Mouse (Mus musculus): ENCODE results near the gene Bckdhb. TPM values are rescaled to one million over a fixed set of nuclear protein-coding genes. Genes with fewer than 3 reads are reported as not detected.

Gene Bckdhb
- polyA plus RNA-seq, 1 experiment from 2014 or later: 49.9 TPM

- H3K27me3 ChIP-seq (ENCODE audit: control insufficient read depth, insufficient read depth, low read length): no peaks in the 10 kb centered on the region
- H3K9me3 ChIP-seq (replicated peaks; ENCODE audit: control insufficient read depth, low read length): no peaks in the 10 kb centered on the region
- H3K4me1 ChIP-seq (ENCODE audit: control insufficient read depth, insufficient read depth, low read length): 0 out of 2 replicates have a peak, but pooled peaks cover 7% of the 10 kb centered on the region
- H3K27ac ChIP-seq (ENCODE audit: low read depth, low read length): no peak overlapping the region
- no peaks in the 10 kb centered on the region for H3K36me3 ChIP-seq (ENCODE audit: control insufficient read depth, insufficient read depth, low read length)
- no peak for ATAC-seq (replicated peaks; ENCODE audit: insufficient number of reproducible peaks, low FRiP score, low TSS enrichment)
- H3K4me2 ChIP-seq: no peak overlapping the region
- 95% methylated on average over 6 of the region's 6 CpGs for WGBS (ENCODE audit: insufficient replicate concordance)
- no peak overlapping the region for H3K4me3 ChIP-seq (ENCODE audit: low read depth, low read length)
- no peak overlapping the region for H3K9ac ChIP-seq (ENCODE audit: low read depth, low read length)
Measured at GRCm38 (mm10) chr9:84044136-84044535, 119.2 kb downstream of the Bckdhb start.

- no peaks in the 10 kb centered on the region for H3K27me3 ChIP-seq (ENCODE audit: control insufficient read depth, insufficient read depth, low read length)
- H3K4me1 ChIP-seq (ENCODE audit: control insufficient read depth, insufficient read depth, low read length): 0 out of 2 replicates have a peak, but pooled peaks cover 9% of the 10 kb centered on the region
- no peaks in the 10 kb centered on the region for H3K36me3 ChIP-seq (ENCODE audit: control insufficient read depth, insufficient read depth, low read length)
- WGBS (ENCODE audit: insufficient replicate concordance): 94% methylated on average over 2 of the region's 2 CpGs
- no peak overlapping the region for H3K4me2 ChIP-seq
- no peaks in the 10 kb centered on the region for H3K9me3 ChIP-seq (replicated peaks; ENCODE audit: control insufficient read depth, low read length)
- H3K4me3 ChIP-seq (ENCODE audit: low read depth, low read length): no peak overlapping the region
- H3K27ac ChIP-seq (ENCODE audit: low read depth, low read length): no peak overlapping the region
- no peak for ATAC-seq (replicated peaks; ENCODE audit: insufficient number of reproducible peaks, low FRiP score, low TSS enrichment)
- no peak overlapping the region for H3K9ac ChIP-seq (ENCODE audit: low read depth, low read length)
Measured at GRCm38 (mm10) chr9:84045632-84046031, 120.7 kb downstream of the Bckdhb start.

- Histone ChIP-seq H3K4me1 (ENCODE audit: control insufficient read depth, insufficient read depth, low read length) (0 out of 2 replicates have a peak, but pooled peaks cover 9% of the 10 kb centered on the region), H3K4me3 (ENCODE audit: low read depth, low read length) (no peak overlapping the region), H3K4me2 (no peak overlapping the region), H3K36me3 (ENCODE audit: control insufficient read depth, insufficient read depth, low read length) (no peaks in the 10 kb centered on the region), H3K27ac (ENCODE audit: low read depth, low read length) (no peak overlapping the region), H3K9ac (ENCODE audit: low read depth, low read length) (no peak overlapping the region), H3K27me3 (ENCODE audit: control insufficient read depth, insufficient read depth, low read length) (no peaks in the 10 kb centered on the region), H3K9me3 (replicated peaks; ENCODE audit: control insufficient read depth, low read length) (no peaks in the 10 kb centered on the region)
- 74% methylated on average over 12 of the region's 12 CpGs for WGBS (ENCODE audit: insufficient replicate concordance)
- 0 out of 2 replicates have a peak, but pooled peaks have one; percentile 58 for ATAC-seq (replicated peaks; ENCODE audit: insufficient number of reproducible peaks, low FRiP score, low TSS enrichment)
Measured at GRCm38 (mm10) chr9:84046334-84046733, 121.4 kb downstream of the Bckdhb start.

GRCm38 (mm10) chr9:84046961-84047360 is 122.0 kb downstream of the Bckdhb start:
- H3K4me1 ChIP-seq (ENCODE audit: control insufficient read depth, insufficient read depth, low read length): 0 out of 2 replicates have a peak, but pooled peaks cover 9% of the 10 kb centered on the region
- H3K36me3 ChIP-seq (ENCODE audit: control insufficient read depth, insufficient read depth, low read length): no peaks in the 10 kb centered on the region
- H3K4me3 ChIP-seq (ENCODE audit: low read depth, low read length): no peak overlapping the region
- 61% methylated on average over 4 of the region's 4 CpGs for WGBS (ENCODE audit: insufficient replicate concordance)
- no peak overlapping the region for H3K9ac ChIP-seq (ENCODE audit: low read depth, low read length)
- no peaks in the 10 kb centered on the region for H3K27me3 ChIP-seq (ENCODE audit: control insufficient read depth, insufficient read depth, low read length)
- no peak overlapping the region; the same call in 1 of the 2 replicates for H3K27ac ChIP-seq (ENCODE audit: low read depth, low read length)
- H3K9me3 ChIP-seq (replicated peaks; ENCODE audit: control insufficient read depth, low read length): no peaks in the 10 kb centered on the region
- no peak overlapping the region for H3K4me2 ChIP-seq
- no peak for ATAC-seq (replicated peaks; ENCODE audit: insufficient number of reproducible peaks, low FRiP score, low TSS enrichment)

GRCm38 (mm10) chr9:84047436-84047835 is 122.5 kb downstream of the Bckdhb start:
- H3K9me3 ChIP-seq (replicated peaks; ENCODE audit: control insufficient read depth, low read length): no peaks in the 10 kb centered on the region
- H3K9ac ChIP-seq (ENCODE audit: low read depth, low read length): no peak overlapping the region
- no peak overlapping the region for H3K4me3 ChIP-seq (ENCODE audit: low read depth, low read length)
- no peak overlapping the region for H3K4me2 ChIP-seq
- 0 out of 2 replicates have a peak, but pooled peaks cover 9% of the 10 kb centered on the region for H3K4me1 ChIP-seq (ENCODE audit: control insufficient read depth, insufficient read depth, low read length)
- no peak for ATAC-seq (replicated peaks; ENCODE audit: insufficient number of reproducible peaks, low FRiP score, low TSS enrichment)
- H3K27me3 ChIP-seq (ENCODE audit: control insufficient read depth, insufficient read depth, low read length): no peaks in the 10 kb centered on the region
- no peaks in the 10 kb centered on the region for H3K36me3 ChIP-seq (ENCODE audit: control insufficient read depth, insufficient read depth, low read length)
- H3K27ac ChIP-seq (ENCODE audit: low read depth, low read length): no peak overlapping the region
- 73% methylated on average over 3 of the region's 3 CpGs for WGBS (ENCODE audit: insufficient replicate concordance)

- H3K4me2 ChIP-seq: no peak overlapping the region
- no peaks in the 10 kb centered on the region for H3K27me3 ChIP-seq (ENCODE audit: control insufficient read depth, insufficient read depth, low read length)
- no peaks in the 10 kb centered on the region for H3K9me3 ChIP-seq (replicated peaks; ENCODE audit: control insufficient read depth, low read length)
- 40% methylated on average over 1 of the region's 1 CpGs for WGBS (ENCODE audit: insufficient replicate concordance)
- H3K36me3 ChIP-seq (ENCODE audit: control insufficient read depth, insufficient read depth, low read length): no peaks in the 10 kb centered on the region
- H3K27ac ChIP-seq (ENCODE audit: low read depth, low read length): no peak overlapping the region
- no peak overlapping the region for H3K9ac ChIP-seq (ENCODE audit: low read depth, low read length)
- no peak overlapping the region for H3K4me3 ChIP-seq (ENCODE audit: low read depth, low read length)
- H3K4me1 ChIP-seq (ENCODE audit: control insufficient read depth, insufficient read depth, low read length): 0 out of 2 replicates have a peak, but pooled peaks cover 9% of the 10 kb centered on the region
- no peak for ATAC-seq (replicated peaks; ENCODE audit: insufficient number of reproducible peaks, low FRiP score, low TSS enrichment)
Measured at GRCm38 (mm10) chr9:84049142-84049541, 124.2 kb downstream of the Bckdhb start.

GRCm38 (mm10) chr9:84050867-84051635 is 126.1 kb downstream of the Bckdhb start:
- Histone ChIP-seq H3K4me1 (ENCODE audit: control insufficient read depth, insufficient read depth, low read length) (0 out of 2 replicates have a peak, but pooled peaks cover 9% of the 10 kb centered on the region), H3K9me3 (replicated peaks; ENCODE audit: control insufficient read depth, low read length) (no peaks in the 10 kb centered on the region), H3K27me3 (ENCODE audit: control insufficient read depth, insufficient read depth, low read length) (no peaks in the 10 kb centered on the region), H3K9ac (ENCODE audit: low read depth, low read length) (no peak overlapping the region), H3K27ac (ENCODE audit: low read depth, low read length) (no peak overlapping the region), H3K4me3 (ENCODE audit: low read depth, low read length) (no peak overlapping the region), H3K36me3 (ENCODE audit: control insufficient read depth, insufficient read depth, low read length) (no peaks in the 10 kb centered on the region), H3K4me2 (no peak overlapping the region)
- 75% methylated on average over 18 of the region's 18 CpGs for WGBS (ENCODE audit: insufficient replicate concordance)
- peak; percentile 7; the same call in 1 of the 2 replicates for ATAC-seq (replicated peaks; ENCODE audit: insufficient number of reproducible peaks, low FRiP score, low TSS enrichment)

- 86% methylated on average over 7 of the region's 7 CpGs for whole genome bisulfite sequencing (ENCODE audit: insufficient replicate concordance)
- no peak overlapping the region for H3K4me3 ChIP-seq (ENCODE audit: low read depth, low read length)
Measured at GRCm38 (mm10) chr9:84055125-84055807, 130.3 kb downstream of the Bckdhb start.

More at GRCm38 (mm10) chr9:84055125-84055807, 130.3 kb downstream of the Bckdhb start:
- H3K9me3 ChIP-seq (replicated peaks; ENCODE audit: control insufficient read depth, low read length): no peaks in the 10 kb centered on the region
- no peaks in the 10 kb centered on the region for H3K27me3 ChIP-seq (ENCODE audit: control insufficient read depth, insufficient read depth, low read length)
- H3K4me1 ChIP-seq (ENCODE audit: control insufficient read depth, insufficient read depth, low read length): no peaks in the 10 kb centered on the region
- no peaks in the 10 kb centered on the region for H3K36me3 ChIP-seq (ENCODE audit: control insufficient read depth, insufficient read depth, low read length)
- no peak overlapping the region for H3K27ac ChIP-seq (ENCODE audit: low read depth, low read length)
- ATAC-seq (replicated peaks; ENCODE audit: insufficient number of reproducible peaks, low FRiP score, low TSS enrichment): no peak
- H3K4me2 ChIP-seq: no peak overlapping the region
- no peak overlapping the region for H3K9ac ChIP-seq (ENCODE audit: low read depth, low read length)
